Mouse (Mus musculus): ENCODE measurements around the gene Lrrc52. TPM values are rescaled to one million over a fixed set of nuclear protein-coding genes. Genes with fewer than 3 reads are reported as not detected.

Gene Lrrc52
- polyA plus RNA-seq (2012; rRNA removed) = not detected in 2 replicates

DNA sequence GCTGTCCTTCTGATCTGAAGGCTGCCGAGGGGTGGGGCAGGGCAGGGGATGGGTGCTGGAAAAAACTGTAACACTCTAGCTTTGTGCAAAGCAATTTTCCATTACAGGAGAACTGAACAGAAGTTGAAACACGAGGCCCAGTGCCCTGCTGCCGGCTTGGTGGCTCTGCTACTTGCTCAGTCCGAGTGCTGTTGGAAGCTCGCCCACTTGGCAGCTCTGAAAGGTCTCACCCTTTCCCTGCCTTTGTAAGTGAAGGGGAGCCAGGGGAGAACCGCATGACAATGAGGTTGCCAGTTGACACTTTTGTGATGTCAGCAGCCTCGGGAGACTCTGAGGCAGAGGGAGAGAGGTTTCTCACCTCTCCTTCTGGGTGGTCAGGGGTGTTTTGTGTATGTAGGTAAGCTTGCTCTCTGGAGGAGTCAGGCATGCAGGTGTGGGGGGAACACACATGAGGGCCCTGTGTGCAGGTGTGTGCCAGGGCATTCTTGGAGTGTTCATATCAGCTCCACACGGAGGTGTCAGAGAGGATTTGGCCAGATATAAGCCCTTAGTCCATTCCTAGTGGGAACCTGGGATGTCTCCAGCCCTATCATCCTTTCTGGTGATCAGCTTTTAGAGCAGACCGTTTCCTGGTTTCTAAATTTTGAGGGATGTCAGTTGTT is at the start of gene Lrrc52:
TSS of gene Lrrc52 (minus strand) at position 16 of the 662 bp plus-strand sequence.
- Histone ChIP-seq H3K36me3 (ENCODE audit: control insufficient read depth, insufficient read depth, low read length) (no peaks in the 10 kb centered on the region), H3K27me3 (ENCODE audit: control insufficient read depth, insufficient read depth, low read length) (no peaks in the 10 kb centered on the region), H3K4me3 (ENCODE audit: control insufficient read depth, insufficient read depth, low read length) (no peak within 1 kb of the TSS), H3K27ac (ENCODE audit: control insufficient read depth, insufficient read depth, low read length) (no peak within 1 kb of the TSS), H3K4me1 (replicated peaks; ENCODE audit: control insufficient read depth, insufficient read depth, low read length) (no peaks in the 10 kb centered on the region)
- WGBS = 60% methylated on average over 9 of the region's 9 CpGs
- TF ChIP-seq CTCF (IDR thresholded peaks at IDR 0.05; ENCODE audit: borderline replicate concordance, control insufficient read depth, extremely low read depth, insufficient read depth, low read length, poor library complexity) (no peak), POLR2A (IDR thresholded peaks at IDR 0.05; ENCODE audit: control insufficient read depth, extremely low read depth, insufficient read depth, low read length, poor library complexity) (no peak)
- DNase-seq = no peak

DNA sequence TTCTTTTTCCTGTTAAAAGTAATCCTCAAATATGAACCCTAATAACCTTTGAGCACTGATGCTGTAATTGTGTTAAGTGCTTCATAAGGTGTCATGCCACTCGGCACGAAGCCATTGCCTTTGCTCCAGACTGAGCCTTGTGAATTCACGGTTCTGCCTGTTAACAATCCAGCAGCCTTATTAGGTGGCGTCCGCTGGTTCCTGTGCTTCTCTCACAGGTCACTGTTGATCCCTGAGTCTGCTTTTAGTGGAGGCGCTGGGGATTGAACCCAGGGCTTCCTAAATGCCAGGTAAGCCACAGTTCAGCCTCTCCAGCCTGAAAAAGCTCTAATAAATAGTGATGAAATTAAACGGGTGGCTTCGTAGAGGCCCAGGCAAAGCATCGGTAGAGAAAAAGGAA is 45.0 kb upstream of the Lrrc52 start:
- H3K4me1 ChIP-seq (replicated peaks; ENCODE audit: control insufficient read depth, insufficient read depth, low read length) = no peaks in the 10 kb centered on the region
- no peak overlapping the region for H3K4me3 ChIP-seq (ENCODE audit: control insufficient read depth, insufficient read depth, low read length)
- H3K36me3 ChIP-seq (ENCODE audit: control insufficient read depth, insufficient read depth, low read length) = no peaks in the 10 kb centered on the region
- H3K27ac ChIP-seq (ENCODE audit: control insufficient read depth, insufficient read depth, low read length) = no peak overlapping the region
- H3K27me3 ChIP-seq (ENCODE audit: control insufficient read depth, insufficient read depth, low read length) = no peaks in the 10 kb centered on the region
- TF ChIP-seq CTCF (IDR thresholded peaks at IDR 0.05; ENCODE audit: borderline replicate concordance, control insufficient read depth, extremely low read depth, insufficient read depth, low read length, poor library complexity) (no peak), POLR2A (IDR thresholded peaks at IDR 0.05; ENCODE audit: control insufficient read depth, extremely low read depth, insufficient read depth, low read length, poor library complexity) (no peak)
- DNase-seq = no peak
- WGBS = 91% methylated on average over 9 of the region's 9 CpGs

DNA sequence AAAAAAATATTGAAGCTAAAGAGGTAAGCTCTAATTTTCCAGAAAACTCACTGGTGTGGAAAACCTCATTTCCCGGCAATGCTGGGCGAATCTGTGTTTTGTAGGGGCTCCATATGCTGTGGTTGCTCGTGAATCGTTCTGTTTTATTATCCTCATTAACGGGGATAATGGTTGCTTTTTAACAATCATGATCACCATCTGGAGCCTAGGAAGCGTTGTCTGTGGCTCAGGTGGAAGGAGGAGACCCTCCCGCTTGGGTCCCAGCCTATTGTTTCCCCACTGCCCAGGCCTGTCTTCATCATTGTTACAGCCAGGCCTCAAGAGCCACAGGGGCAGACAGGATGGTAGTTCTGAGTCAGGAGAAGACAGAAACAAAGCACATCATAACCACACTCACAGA is 39.5 kb upstream of the Lrrc52 start:
- WGBS = 94% methylated on average over 7 of the region's 7 CpGs
- Histone ChIP-seq H3K36me3 (ENCODE audit: control insufficient read depth, insufficient read depth, low read length) (no peaks in the 10 kb centered on the region), H3K4me1 (replicated peaks; ENCODE audit: control insufficient read depth, insufficient read depth, low read length) (no peaks in the 10 kb centered on the region), H3K27ac (ENCODE audit: control insufficient read depth, insufficient read depth, low read length) (no peak overlapping the region), H3K27me3 (ENCODE audit: control insufficient read depth, insufficient read depth, low read length) (no peaks in the 10 kb centered on the region), H3K4me3 (ENCODE audit: control insufficient read depth, insufficient read depth, low read length) (no peak overlapping the region)
- TF ChIP-seq POLR2A (IDR thresholded peaks at IDR 0.05; ENCODE audit: control insufficient read depth, extremely low read depth, insufficient read depth, low read length, poor library complexity) = no peak
- no peak for TF ChIP-seq CTCF (IDR thresholded peaks at IDR 0.05; ENCODE audit: borderline replicate concordance, control insufficient read depth, extremely low read depth, insufficient read depth, low read length, poor library complexity)
- DNase-seq = no peak

DNA sequence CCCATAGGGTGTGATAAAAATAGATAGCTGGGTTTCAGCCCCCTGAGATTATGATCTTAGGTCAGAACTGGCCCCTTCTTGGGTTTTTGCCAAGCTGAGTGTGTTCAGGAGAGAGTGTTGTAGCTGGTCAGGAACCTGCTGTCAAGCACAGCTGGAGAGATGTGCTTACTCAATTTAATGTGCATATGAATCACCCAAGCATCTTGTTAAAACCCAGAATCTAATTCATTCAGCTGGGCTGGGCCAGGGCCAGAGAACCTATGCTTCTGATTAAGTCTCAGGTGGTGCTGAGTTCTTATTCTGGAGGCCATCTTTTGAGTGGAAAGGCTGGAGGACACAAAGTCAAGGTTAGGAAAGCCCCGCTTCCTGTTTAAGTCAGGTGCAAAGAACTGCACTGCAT is 38.8 kb upstream of the Lrrc52 start:
- Histone ChIP-seq H3K36me3 (ENCODE audit: control insufficient read depth, insufficient read depth, low read length) (no peaks in the 10 kb centered on the region), H3K27ac (ENCODE audit: control insufficient read depth, insufficient read depth, low read length) (no peak overlapping the region), H3K27me3 (ENCODE audit: control insufficient read depth, insufficient read depth, low read length) (no peaks in the 10 kb centered on the region), H3K4me3 (ENCODE audit: control insufficient read depth, insufficient read depth, low read length) (no peak overlapping the region), H3K4me1 (replicated peaks; ENCODE audit: control insufficient read depth, insufficient read depth, low read length) (no peaks in the 10 kb centered on the region)
- WGBS = 97% methylated on average over 1 of the region's 1 CpGs
- TF ChIP-seq CTCF (IDR thresholded peaks at IDR 0.05; ENCODE audit: borderline replicate concordance, control insufficient read depth, extremely low read depth, insufficient read depth, low read length, poor library complexity) (no peak), POLR2A (IDR thresholded peaks at IDR 0.05; ENCODE audit: control insufficient read depth, extremely low read depth, insufficient read depth, low read length, poor library complexity) (no peak)
- DNase-seq = no peak

DNA sequence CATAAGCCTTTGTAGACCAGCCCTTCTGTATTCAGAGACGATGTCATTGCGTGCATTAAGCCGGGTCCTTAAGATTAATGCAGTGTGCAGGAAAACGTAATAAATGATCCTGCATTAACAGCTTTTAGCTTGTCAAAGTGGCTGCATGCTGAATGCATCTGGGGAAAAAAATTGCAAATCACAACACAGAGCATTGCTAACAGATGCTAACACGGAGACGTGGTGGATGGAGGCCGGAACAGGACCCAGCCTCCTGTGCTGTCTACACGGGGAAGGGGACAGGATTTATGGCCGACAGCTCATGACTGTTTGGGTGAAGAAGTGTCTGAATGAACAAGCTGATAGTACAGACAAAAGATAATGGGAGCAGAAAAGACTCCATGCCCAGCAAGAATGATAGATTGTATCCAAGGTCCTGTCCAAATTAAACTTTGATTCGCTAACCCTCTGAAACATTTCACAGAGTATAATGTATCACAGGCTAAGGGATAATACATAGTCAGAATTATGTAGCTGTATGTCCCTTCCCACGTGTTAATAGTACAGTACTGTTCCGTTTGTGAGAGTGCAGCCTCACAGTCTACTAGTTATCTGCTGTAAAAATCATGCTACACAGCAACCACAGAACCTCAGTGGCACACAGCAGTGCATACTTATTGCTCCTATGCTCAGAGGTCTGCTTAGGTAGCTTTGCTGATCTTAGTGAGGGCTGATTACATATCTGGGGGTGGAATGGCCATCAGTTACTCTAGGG is 32.7 kb upstream of the Lrrc52 start:
- 85% methylated on average over 12 of the region's 12 CpGs for WGBS

DNA sequence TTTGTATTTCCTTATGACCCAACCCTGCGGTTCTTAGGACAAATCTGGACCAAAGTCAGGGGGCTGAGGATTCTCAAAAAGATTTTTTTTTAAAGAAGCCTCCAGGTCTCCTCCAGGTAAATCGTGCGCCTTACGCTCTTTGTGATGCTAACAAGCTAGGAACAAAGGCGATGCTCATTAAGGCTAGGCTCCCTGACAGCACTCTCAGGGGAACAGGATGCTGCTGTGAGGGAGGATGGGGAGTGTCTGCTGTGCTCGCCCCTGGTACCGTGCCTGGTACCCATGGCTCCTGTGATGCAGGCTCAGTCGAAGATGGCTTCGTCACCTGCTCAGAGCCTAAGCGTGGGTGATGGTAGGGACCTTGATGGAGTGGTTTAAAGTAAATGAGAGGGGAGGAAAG is 31.4 kb upstream of the Lrrc52 start:
- no peaks in the 10 kb centered on the region for H3K27me3 ChIP-seq (ENCODE audit: control insufficient read depth, insufficient read depth, low read length)
- no peaks in the 10 kb centered on the region for H3K36me3 ChIP-seq (ENCODE audit: control insufficient read depth, insufficient read depth, low read length)
- no peak overlapping the region for H3K27ac ChIP-seq (ENCODE audit: control insufficient read depth, insufficient read depth, low read length)
- no peak for TF ChIP-seq CTCF (IDR thresholded peaks at IDR 0.05; ENCODE audit: borderline replicate concordance, control insufficient read depth, extremely low read depth, insufficient read depth, low read length, poor library complexity)
- TF ChIP-seq POLR2A (IDR thresholded peaks at IDR 0.05; ENCODE audit: control insufficient read depth, extremely low read depth, insufficient read depth, low read length, poor library complexity) = no peak
- H3K4me3 ChIP-seq (ENCODE audit: control insufficient read depth, insufficient read depth, low read length) = no peak overlapping the region
- H3K4me1 ChIP-seq (replicated peaks; ENCODE audit: control insufficient read depth, insufficient read depth, low read length) = no peaks in the 10 kb centered on the region
- DNase-seq = no peak
- 74% methylated on average over 10 of the region's 10 CpGs for WGBS

More for the DNA sequence above, 32.7 kb upstream of the Lrrc52 start:
- Histone ChIP-seq H3K4me1 (replicated peaks; ENCODE audit: control insufficient read depth, insufficient read depth, low read length) (no peaks in the 10 kb centered on the region), H3K36me3 (ENCODE audit: control insufficient read depth, insufficient read depth, low read length) (no peaks in the 10 kb centered on the region), H3K27ac (ENCODE audit: control insufficient read depth, insufficient read depth, low read length) (no peak overlapping the region), H3K4me3 (ENCODE audit: control insufficient read depth, insufficient read depth, low read length) (no peak overlapping the region), H3K27me3 (ENCODE audit: control insufficient read depth, insufficient read depth, low read length) (no peaks in the 10 kb centered on the region)
- TF ChIP-seq POLR2A (IDR thresholded peaks at IDR 0.05; ENCODE audit: control insufficient read depth, extremely low read depth, insufficient read depth, low read length, poor library complexity) (no peak), CTCF (IDR thresholded peaks at IDR 0.05; ENCODE audit: borderline replicate concordance, control insufficient read depth, extremely low read depth, insufficient read depth, low read length, poor library complexity) (no peak)
- no peak for DNase-seq
